Mouse (Mus musculus) erythroblast, embryonic 14.5 days (primary cell): Measurements from ENCODE around the gene Wdr17. TPM values are rescaled to one million over a fixed set of nuclear protein-coding genes. Genes with fewer than 3 reads are reported as not detected.

ENCODE experiments used
- H3K27me3 ChIP-seq: 2 replicates; pipeline ENCODE4 v1.6.1; 2012; ENCODE audit warnings: inconsistent platforms; ENCODE audit not compliant: control insufficient read depth
- H3K36me3 ChIP-seq: 2 replicates; pipeline ENCODE4 v1.6.1; 2012; ENCODE audit warnings: mild to moderate bottlenecking, inconsistent platforms; ENCODE audit not compliant: control insufficient read depth
- H3K4me1 ChIP-seq: 2 replicates; pipeline ENCODE4 v1.6.1; 2012; ENCODE audit warnings: inconsistent platforms; ENCODE audit not compliant: control insufficient read depth
- H3K4me3 ChIP-seq: replicated peaks from 2 replicates; pipeline ENCODE3; 2012; ENCODE audit warnings: moderate library complexity, mild to moderate bottlenecking, inconsistent platforms
- H3K9me3 ChIP-seq: 2 replicates; pipeline ENCODE4 v1.6.1; 2012; ENCODE audit warnings: low read length, inconsistent platforms, mixed read lengths; ENCODE audit not compliant: control insufficient read depth
- GATA1 ChIP-seq: IDR thresholded peaks from 2 replicates; pipeline ENCODE4 v1.6.1; 2012; ENCODE audit warnings: low read length, inconsistent platforms, mixed read lengths
- TAL1 ChIP-seq: IDR thresholded peaks from 3 replicates; pipeline ENCODE4 v1.6.1; 2012; ENCODE audit warnings: low read length, inconsistent platforms, mixed read lengths
- polyA plus RNA-seq: library from polyadenylated mRNA; stranded (reverse); fragments of >175 nt; gene quantifications from 2 replicates; pipeline ENCODE4 v1.2.3, GENCODE M21; 2012

Gene Wdr17
- polyA plus RNA-seq, 1 experiment: not detected

- no peaks in the 10 kb centered on the region for H3K36me3 ChIP-seq
- H3K27me3 ChIP-seq: no peaks in the 10 kb centered on the region
- H3K4me1 ChIP-seq: no peaks in the 10 kb centered on the region
- no peaks in the 10 kb centered on the region for H3K9me3 ChIP-seq
- no peak overlapping the region for H3K4me3 ChIP-seq
- TF ChIP-seq TAL1 (no peak), GATA1 (no peak)
Observed at GRCm38 (mm10) chr8:54610238-54610637, 276.7 kb downstream of the Wdr17 start.

GRCm38 (mm10) chr8:54609336-54609735 is 277.6 kb downstream of the Wdr17 start:
- no peaks in the 10 kb centered on the region for H3K4me1 ChIP-seq
- no peak for TF ChIP-seq TAL1
- TF ChIP-seq GATA1: no peak
- no peaks in the 10 kb centered on the region for H3K27me3 ChIP-seq
- H3K36me3 ChIP-seq: no peaks in the 10 kb centered on the region
- no peaks in the 10 kb centered on the region for H3K9me3 ChIP-seq
- no peak overlapping the region for H3K4me3 ChIP-seq

GRCm38 (mm10) chr8:54603440-54603839 is 283.5 kb downstream of the Wdr17 start:
- Histone ChIP-seq H3K9me3 (no peaks in the 10 kb centered on the region), H3K36me3 (no peaks in the 10 kb centered on the region), H3K4me3 (no peak overlapping the region), H3K4me1 (peaks cover 6% of the 10 kb centered on the region), H3K27me3 (no peaks in the 10 kb centered on the region)
- TF ChIP-seq GATA1: no peak
- no peak for TF ChIP-seq TAL1

- H3K4me1 ChIP-seq: peaks cover 6% of the 10 kb centered on the region
- no peaks in the 10 kb centered on the region for H3K27me3 ChIP-seq
- no peaks in the 10 kb centered on the region for H3K9me3 ChIP-seq
- H3K4me3 ChIP-seq: no peak within 1 kb of the TSS
- no peaks in the 10 kb centered on the region for H3K36me3 ChIP-seq
- TF ChIP-seq GATA1 (no peak), TAL1 (no peak)
Observed at GRCm38 (mm10) chr8:54600671-54601251, 286.2 kb downstream of the Wdr17 start, which contains the start of gene Spata4. Gene Spata4 (plus strand): TSS chr8:54600781.

- Histone ChIP-seq H3K36me3 (no peaks in the 10 kb centered on the region), H3K4me1 (peaks cover 6% of the 10 kb centered on the region)
- TF ChIP-seq GATA1 (no peak), TAL1 (no peak)
Observed at GRCm38 (mm10) chr8:54597386-54597785, 289.6 kb downstream of the Wdr17 start.

GRCm38 (mm10) chr8:54596940-54597339 is 290.0 kb downstream of the Wdr17 start:
- H3K4me3 ChIP-seq: no peak overlapping the region
- no peaks in the 10 kb centered on the region for H3K36me3 ChIP-seq
- peaks cover 6% of the 10 kb centered on the region for H3K4me1 ChIP-seq
- TF ChIP-seq TAL1 (no peak), GATA1 (no peak)
- no peaks in the 10 kb centered on the region for H3K27me3 ChIP-seq
- H3K9me3 ChIP-seq: no peaks in the 10 kb centered on the region

More at GRCm38 (mm10) chr8:54597386-54597785, 289.6 kb downstream of the Wdr17 start:
- no peak overlapping the region for H3K4me3 ChIP-seq
- no peaks in the 10 kb centered on the region for H3K27me3 ChIP-seq
- no peaks in the 10 kb centered on the region for H3K9me3 ChIP-seq

GRCm38 (mm10) chr8:54596051-54596450 is 290.9 kb downstream of the Wdr17 start:
- Histone ChIP-seq H3K4me3 (no peak overlapping the region), H3K27me3 (no peaks in the 10 kb centered on the region)
- TF ChIP-seq GATA1: no peak
- TF ChIP-seq TAL1: no peak

GRCm38 (mm10) chr8:54594634-54595033 is 292.4 kb downstream of the Wdr17 start:
- no peak for TF ChIP-seq TAL1
- TF ChIP-seq GATA1: no peak
- H3K36me3 ChIP-seq: no peaks in the 10 kb centered on the region
- no peaks in the 10 kb centered on the region for H3K4me1 ChIP-seq
- no peaks in the 10 kb centered on the region for H3K27me3 ChIP-seq
- no peak overlapping the region for H3K4me3 ChIP-seq
- H3K9me3 ChIP-seq: no peaks in the 10 kb centered on the region

More at GRCm38 (mm10) chr8:54596051-54596450, 290.9 kb downstream of the Wdr17 start:
- peaks cover 6% of the 10 kb centered on the region for H3K4me1 ChIP-seq
- no peaks in the 10 kb centered on the region for H3K9me3 ChIP-seq
- no peaks in the 10 kb centered on the region for H3K36me3 ChIP-seq

- Histone ChIP-seq H3K4me3 (no peak overlapping the region), H3K4me1 (no peaks in the 10 kb centered on the region), H3K27me3 (no peaks in the 10 kb centered on the region), H3K36me3 (no peaks in the 10 kb centered on the region), H3K9me3 (0 out of 2 replicates have a peak, but pooled peaks cover 2% of the 10 kb centered on the region)
- no peak for TF ChIP-seq GATA1
- TF ChIP-seq TAL1: no peak
Observed at GRCm38 (mm10) chr8:54582886-54583285, 304.1 kb downstream of the Wdr17 start.

GRCm38 (mm10) chr8:54581436-54581835 is 305.5 kb downstream of the Wdr17 start:
- Histone ChIP-seq H3K4me1 (no peaks in the 10 kb centered on the region), H3K36me3 (no peaks in the 10 kb centered on the region), H3K27me3 (no peaks in the 10 kb centered on the region), H3K4me3 (no peak overlapping the region), H3K9me3 (no peaks in the 10 kb centered on the region)
- TF ChIP-seq TAL1: no peak
- TF ChIP-seq GATA1: no peak

Other genes starting within 250 kb of the Wdr17 start
- not detected in 2 replicates for gene Gpm6a, start 67.7 kb upstream of the Wdr17 start, polyA plus RNA-seq